Mouse (Mus musculus) small intestine, adult 2 months (tissue): ENCODE data around the gene Cdhr2.

Experiments
- CTCF ChIP-seq: fragments of 200-500 bp; IDR thresholded peaks from 2 replicates; pipeline ENCODE4 v1.5.1; 2012; ENCODE audit warnings: low read depth, mild to moderate bottlenecking, control low read depth, inconsistent platforms, low read length, moderate library complexity, mixed read lengths; ENCODE audit not compliant: insufficient replicate concordance, insufficient read length; ENCODE audit errors: extremely low read depth
- POLR2A ChIP-seq: fragments of 200-500 bp; IDR thresholded peaks from 2 replicates; pipeline ENCODE4 v1.6.1; 2012; ENCODE audit warnings: low read depth, mild to moderate bottlenecking, control low read depth, inconsistent platforms, low read length, moderate library complexity

DNA sequence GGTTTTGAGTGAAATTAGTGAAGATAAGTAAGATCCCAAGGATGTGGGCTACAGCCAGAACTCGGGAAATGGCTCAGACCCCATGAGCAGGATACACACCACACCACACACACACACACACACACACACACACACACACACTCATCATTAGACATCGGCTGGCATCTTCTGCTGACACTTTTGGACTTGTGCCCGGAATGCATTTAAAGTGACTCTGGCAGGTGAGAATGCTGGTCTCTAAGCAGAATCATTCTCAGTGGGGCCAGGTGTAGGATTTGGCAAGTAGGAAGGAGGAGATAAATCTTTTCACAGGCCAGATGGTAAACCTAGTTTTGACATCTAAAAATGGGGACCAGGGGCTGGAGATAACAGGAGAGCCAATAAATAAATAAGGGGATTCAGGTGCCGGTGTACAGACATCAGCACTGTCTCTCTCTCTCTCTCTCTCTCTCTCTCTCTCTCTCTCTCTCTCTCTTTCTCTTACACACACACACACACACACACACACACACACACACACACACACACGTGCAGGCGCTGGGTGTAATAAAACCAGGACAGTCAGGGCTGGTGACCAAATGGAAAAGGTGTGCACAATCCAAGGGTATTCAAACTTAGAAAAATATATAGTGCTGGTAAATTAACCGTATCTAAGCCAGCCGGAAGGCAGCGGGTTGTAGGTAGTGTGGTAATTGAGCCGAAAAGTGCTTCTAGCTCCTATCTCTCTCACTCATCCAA, 56.0 kb downstream of the Cdhr2 start:
- TF ChIP-seq CTCF (no peak), POLR2A (no peak)
